Mouse (Mus musculus) inflammation-experienced regulatory T-cells, adult 6 months (primary cell): ENCODE results near the gene Tmem179. TPM values are rescaled to one million over a fixed set of nuclear protein-coding genes. Genes with fewer than 3 reads are reported as not detected.

Experiments used
- ATAC-seq: one replicate; pipeline ENCODE4 v1.8.0; 2017
- polyA plus RNA-seq, 3 experiments: library from polyadenylated mRNA; unstranded; fragments of 100-300 nt; shearing (Covaris generic); gene quantifications; one replicate each; pipeline ENCODE4 v1.2.1; 2017

The Tmem179 gene
- not detected for polyA plus RNA-seq

- no peak for ATAC-seq
Measured at GRCm38 (mm10) chr12:112516697-112517337, at the start of gene Tmem179. Gene Tmem179, minus strand, starts transcription at chr12:112516747.

GRCm38 (mm10) chr12:112563011-112563410 lies 46.5 kb upstream of the Tmem179 start:
- no peak for ATAC-seq

- no peak for ATAC-seq
Measured at GRCm38 (mm10) chr12:112562462-112562861, 45.9 kb upstream of the Tmem179 start.

- ATAC-seq, result no peak
Measured at GRCm38 (mm10) chr12:112561163-112561562, 44.6 kb upstream of the Tmem179 start.

GRCm38 (mm10) chr12:112560176-112560797 lies 43.7 kb upstream of the Tmem179 start:
- ATAC-seq, result no peak

GRCm38 (mm10) chr12:112559671-112560070 lies 43.1 kb upstream of the Tmem179 start:
- no peak for ATAC-seq

- ATAC-seq, result no peak
Measured at GRCm38 (mm10) chr12:112559231-112559630, 42.7 kb upstream of the Tmem179 start.

- ATAC-seq, result no peak
Measured at GRCm38 (mm10) chr12:112557219-112557618, 40.7 kb upstream of the Tmem179 start.

GRCm38 (mm10) chr12:112556531-112557060 lies 40.0 kb upstream of the Tmem179 start:
- ATAC-seq, result no peak

- ATAC-seq, result no peak
Measured at GRCm38 (mm10) chr12:112554900-112555299, 38.4 kb upstream of the Tmem179 start.

GRCm38 (mm10) chr12:112552520-112552919 lies 36.0 kb upstream of the Tmem179 start:
- no peak for ATAC-seq

GRCm38 (mm10) chr12:112551861-112552375 lies 35.4 kb upstream of the Tmem179 start:
- ATAC-seq, result peak; percentile 68

- no peak for ATAC-seq
Measured at GRCm38 (mm10) chr12:112549287-112549686, 32.7 kb upstream of the Tmem179 start.

GRCm38 (mm10) chr12:112546110-112546509 lies 29.6 kb upstream of the Tmem179 start:
- ATAC-seq, result no peak

- ATAC-seq, result no peak
Measured at GRCm38 (mm10) chr12:112544946-112545701, 28.6 kb upstream of the Tmem179 start.

GRCm38 (mm10) chr12:112543941-112544340 lies 27.4 kb upstream of the Tmem179 start:
- ATAC-seq, result no peak

GRCm38 (mm10) chr12:112542920-112543300 lies 26.4 kb upstream of the Tmem179 start:
- ATAC-seq, result peak; percentile 43

GRCm38 (mm10) chr12:112542257-112542919 lies 25.8 kb upstream of the Tmem179 start:
- no peak for ATAC-seq

- no peak for ATAC-seq
Measured at GRCm38 (mm10) chr12:112541483-112542091, 25.0 kb upstream of the Tmem179 start.

GRCm38 (mm10) chr12:112540321-112540720 lies 23.8 kb upstream of the Tmem179 start:
- ATAC-seq, result no peak

- no peak for ATAC-seq
Measured at GRCm38 (mm10) chr12:112539466-112539965, 23.0 kb upstream of the Tmem179 start.

GRCm38 (mm10) chr12:112538356-112538755 lies 21.8 kb upstream of the Tmem179 start:
- no peak for ATAC-seq
